Mouse (Mus musculus) colon, adult 2 months (tissue): ENCODE data around the gene Pnpt1. TPM values are rescaled to one million over a fixed set of nuclear protein-coding genes. Genes with fewer than 3 reads are reported as not detected.

Experiments used
- polyA plus RNA-seq: library from polyadenylated mRNA; depleted of rRNA; stranded (reverse); fragments of >200 nt; gene quantifications from 2 replicates; pipeline ENCODE4 v1.2.3, GENCODE M21; 2012; rRNA removed

Gene Pnpt1
- 9.7 and 12.4 TPM in 2 replicates for polyA plus RNA-seq

GRCm38 (mm10) chr11:29130385-29131355 lies at the start of gene Pnpt1:
Gene Pnpt1, plus strand, starts transcription at chr11:29130744.

DNA sequence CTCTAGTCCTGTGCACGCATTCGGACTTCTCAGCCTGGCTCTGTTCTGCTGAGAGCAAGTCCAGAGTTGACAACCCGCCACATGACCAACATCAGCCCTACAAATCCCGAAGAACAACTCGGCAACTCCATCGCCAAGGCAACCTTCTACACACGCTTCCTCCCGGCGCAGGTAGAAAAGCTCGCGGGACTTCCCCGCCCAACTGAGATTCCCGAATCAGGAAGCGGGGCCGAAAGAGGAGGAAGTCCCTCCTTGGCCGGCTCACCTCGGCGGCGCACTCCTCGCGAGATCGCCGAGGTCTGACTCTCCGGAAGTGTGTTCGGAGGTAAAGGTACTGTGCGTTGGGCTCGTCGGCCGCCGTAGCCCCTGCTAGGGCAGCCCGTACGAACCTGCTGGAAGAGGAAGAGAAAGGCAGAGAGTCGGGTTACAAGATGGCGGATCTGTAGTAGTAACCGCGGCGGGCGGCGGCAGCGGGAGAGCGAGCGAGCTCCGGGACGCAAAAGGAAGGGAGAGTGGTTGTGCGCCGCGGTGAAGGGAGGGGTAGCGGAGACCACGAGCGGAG lies 42.1 kb downstream of the Pnpt1 start, which contains the start of gene Ppp4r3b:
TSS of gene Ppp4r3b (plus strand) at position 328 of the 562 bp plus-strand sequence.

Other genes with a start within 250 kb of the Pnpt1 start
- gene Ppp4r3b, start 42.1 kb downstream of the Pnpt1 start, polyA plus RNA-seq, result 6.5 and 7.9 TPM in 2 replicates
- 2.8 and 4.2 TPM in 2 replicates for gene Cfap36, start 116.7 kb downstream of the Pnpt1 start, polyA plus RNA-seq
- 0.19 and 1.4 TPM in 2 replicates for gene Ccdc88a, start 242.9 kb downstream of the Pnpt1 start, polyA plus RNA-seq